Mouse (Mus musculus) thymus, adult 2 months (tissue): ENCODE data around the gene Col23a1.

ENCODE experiments used
- CTCF ChIP-seq: fragments of 200-500 bp; IDR thresholded peaks from 2 replicates; pipeline ENCODE4 v1.5.1; 2012; ENCODE audit warnings: mild to moderate bottlenecking, control low read depth, low read length, moderate library complexity, borderline replicate concordance; ENCODE audit not compliant: control insufficient read depth, poor library complexity, insufficient read depth; ENCODE audit errors: extremely low read depth
- POLR2A ChIP-seq: fragments of 200-500 bp; IDR thresholded peaks from 2 replicates; pipeline ENCODE4 v1.6.1; 2012; ENCODE audit warnings: mild to moderate bottlenecking, low read length, control low read depth, moderate library complexity; ENCODE audit not compliant: control insufficient read depth, poor library complexity, insufficient read depth; ENCODE audit errors: extremely low read depth

GRCm38 (mm10) chr11:51499776-51500175, 210.1 kb downstream of the Col23a1 start:
- TF ChIP-seq CTCF: no peak
- TF ChIP-seq POLR2A: no peak
